Mouse (Mus musculus): Measurements from ENCODE around the gene Ntm. TPM values are rescaled to one million over a fixed set of nuclear protein-coding genes. Genes with fewer than 3 reads are reported as not detected.

Ntm gene
- total RNA-seq, 2 experiments from 2014 or later, result 132 to 134 TPM

- DNase-seq (ENCODE audit: extremely low spot score in 1 of 2, low spot score in 1 of 2), result no peak
These were observed 951.5 kb downstream of the Ntm start for GRCm38 (mm10) chr9:29011476-29011875.

DNA sequence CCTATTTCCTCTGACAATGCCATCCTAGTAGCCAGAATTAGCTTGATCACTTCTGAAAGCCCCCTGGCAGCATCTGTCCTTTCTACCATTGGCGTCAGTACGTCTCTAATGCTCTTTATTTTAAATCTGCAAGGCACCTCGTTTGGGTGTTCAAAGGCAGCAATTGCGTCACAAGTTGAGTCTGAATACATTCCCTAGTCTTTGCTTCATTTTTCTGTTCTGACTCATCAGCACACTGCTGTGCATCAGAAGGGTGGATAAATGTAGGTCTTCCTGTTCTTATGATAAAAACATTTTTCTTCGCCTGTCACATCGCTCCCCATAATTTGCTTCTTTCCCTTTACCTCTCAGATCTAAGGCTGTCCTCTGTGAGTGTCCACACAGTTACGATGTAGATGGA is 958.4 kb downstream of the Ntm start:
- no peak for DNase-seq (ENCODE audit: extremely low spot score in 1 of 2, low spot score in 1 of 2)

DNA sequence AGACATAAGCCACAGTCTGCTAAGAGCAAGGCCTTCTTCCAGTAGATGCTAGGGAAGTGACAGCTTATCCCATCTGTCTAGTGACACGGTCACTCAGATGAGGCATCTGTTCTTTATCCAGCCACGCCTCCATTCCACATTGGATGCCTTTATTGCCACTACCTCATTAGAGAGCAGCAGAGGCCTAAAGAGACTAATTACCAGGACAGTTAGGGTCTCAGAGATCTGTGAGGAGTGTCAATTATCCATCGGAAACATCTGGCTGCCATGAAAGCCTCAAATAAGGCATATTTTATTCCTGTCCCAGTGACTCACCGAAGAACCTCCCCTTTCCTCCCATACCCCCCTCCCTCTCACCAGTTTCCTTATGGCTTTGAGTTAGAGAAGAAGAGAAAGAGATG is 963.0 kb downstream of the Ntm start:
- no peak for DNase-seq (ENCODE audit: extremely low spot score in 1 of 2, low spot score in 1 of 2)

GRCm38 (mm10) chr9:28977275-28977674 is 985.7 kb downstream of the Ntm start:
- DNase-seq (ENCODE audit: extremely low spot score in 1 of 2, low spot score in 1 of 2), result no peak

- DNase-seq (ENCODE audit: extremely low spot score in 1 of 2, low spot score in 1 of 2), result no peak
These were observed 993.5 kb downstream of the Ntm start for GRCm38 (mm10) chr9:28969455-28969854.
